Mouse (Mus musculus) olfactory bulb, adult 2 months (tissue): Measurements from ENCODE around the gene Btaf1.

ENCODE experiments used
- CTCF ChIP-seq: fragments of 200-500 bp; IDR thresholded peaks from 2 replicates; pipeline ENCODE4 v1.5.1; 2012; ENCODE audit warnings: low read depth, mild to moderate bottlenecking, low read length, moderate library complexity; ENCODE audit not compliant: insufficient read depth
- POLR2A ChIP-seq: fragments of 200-500 bp; IDR thresholded peaks from 2 replicates; pipeline ENCODE4 v1.6.1; 2012; ENCODE audit warnings: mild to moderate bottlenecking, low read depth, low read length, moderate library complexity; ENCODE audit not compliant: insufficient read depth

DNA sequence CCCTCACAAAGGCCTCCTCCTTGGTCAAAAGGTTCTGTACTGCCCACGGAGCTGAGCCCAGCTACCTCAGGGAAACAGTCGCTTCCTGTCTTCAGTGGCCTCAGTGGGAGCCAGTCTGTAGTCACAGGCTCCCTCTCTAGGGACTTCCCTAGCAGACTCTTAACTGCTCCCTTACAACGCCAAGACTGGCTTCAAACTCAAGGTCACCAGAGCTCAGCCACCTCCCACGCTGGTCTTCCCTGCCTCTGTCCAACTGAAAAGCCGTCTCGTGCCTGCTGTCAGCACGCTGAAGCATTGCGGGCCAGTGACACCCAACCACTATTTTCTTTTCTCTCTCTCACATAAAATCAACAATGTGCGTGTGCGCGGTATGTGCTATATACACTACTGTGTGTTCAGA is 100.5 kb downstream of the Btaf1 start:
- TF ChIP-seq CTCF (no peak), POLR2A (no peak)
